Mouse (Mus musculus) small intestine, adult 2 months (tissue): ENCODE results near the gene Ppp2r2c. TPM values are rescaled to one million over a fixed set of nuclear protein-coding genes. Genes with fewer than 3 reads are reported as not detected.

Experiments
- H3K27ac ChIP-seq: fragments of 200-500 bp; 2 replicates; pipeline ENCODE4 v1.5.1; 2012; ENCODE audit warnings: low read depth, low read length, control low read depth, inconsistent platforms; ENCODE audit not compliant: insufficient read depth
- H3K27me3 ChIP-seq: fragments of 200-500 bp; 2 replicates; pipeline ENCODE4 v1.6.1; 2012; ENCODE audit warnings: mild to moderate bottlenecking, moderate library complexity, low read length, inconsistent platforms; ENCODE audit not compliant: control insufficient read depth, insufficient read depth
- H3K36me3 ChIP-seq: fragments of 200-500 bp; 2 replicates; pipeline ENCODE4 v1.6.1; 2012; ENCODE audit warnings: mild to moderate bottlenecking, low read length, control low read depth, inconsistent platforms; ENCODE audit not compliant: control insufficient read depth, insufficient read depth
- H3K4me1 ChIP-seq: fragments of 200-500 bp; 2 replicates; pipeline ENCODE4 v1.6.1; 2012; ENCODE audit warnings: low read length, inconsistent platforms, mixed read lengths; ENCODE audit not compliant: control insufficient read depth, insufficient read depth, insufficient read length
- H3K4me3 ChIP-seq: fragments of 200-500 bp; 2 replicates; pipeline ENCODE4 v1.5.1; 2012; ENCODE audit warnings: low read depth, mild to moderate bottlenecking, control low read depth, inconsistent platforms, low read length, moderate library complexity
- CTCF ChIP-seq: fragments of 200-500 bp; IDR thresholded peaks from 2 replicates; pipeline ENCODE4 v1.5.1; 2012; ENCODE audit warnings: low read depth, mild to moderate bottlenecking, control low read depth, inconsistent platforms, low read length, moderate library complexity, mixed read lengths; ENCODE audit not compliant: insufficient replicate concordance, insufficient read length; ENCODE audit errors: extremely low read depth
- POLR2A ChIP-seq: fragments of 200-500 bp; IDR thresholded peaks from 2 replicates; pipeline ENCODE4 v1.6.1; 2012; ENCODE audit warnings: low read depth, mild to moderate bottlenecking, control low read depth, inconsistent platforms, low read length, moderate library complexity
- WGBS: fragments of 180-500 bp; shearing (Covaris S2); methylation state at CpG from one replicate; pipeline ENCODE4 v1.1.7; 2018; 5-methylcytosine and 5-hydroxymethylcytosine counted together
- polyA plus RNA-seq: library from polyadenylated mRNA; depleted of rRNA; stranded (reverse); fragments of >200 nt; gene quantifications from 2 replicates; pipeline ENCODE4 v1.2.3, GENCODE M21; 2012

The Ppp2r2c gene
- polyA plus RNA-seq, 1 experiment: 0.89 TPM

GRCm38 (mm10) chr5:36851572-36851971, 16.7 kb upstream of the Ppp2r2c start:
- TF ChIP-seq POLR2A (no peak), CTCF (no peak)
- 32% methylated on average over 4 of the region's 4 CpGs for WGBS
- Histone ChIP-seq H3K27ac (no peak overlapping the region), H3K4me3 (no peak overlapping the region), H3K4me1 (no peaks in the 10 kb centered on the region), H3K27me3 (no peaks in the 10 kb centered on the region), H3K36me3 (no peaks in the 10 kb centered on the region)

- Histone ChIP-seq H3K36me3 (no peaks in the 10 kb centered on the region), H3K4me1 (no peaks in the 10 kb centered on the region), H3K4me3 (no peak overlapping the region), H3K27ac (no peak overlapping the region), H3K27me3 (no peaks in the 10 kb centered on the region)
- TF ChIP-seq CTCF: no peak
- no peak for TF ChIP-seq POLR2A
- WGBS: 79% methylated on average over 3 of the region's 3 CpGs
Observed at GRCm38 (mm10) chr5:36855180-36855579, 13.1 kb upstream of the Ppp2r2c start.

GRCm38 (mm10) chr5:36856529-36856928, 11.8 kb upstream of the Ppp2r2c start:
- Histone ChIP-seq H3K4me1 (no peaks in the 10 kb centered on the region), H3K27me3 (no peaks in the 10 kb centered on the region), H3K27ac (no peak overlapping the region), H3K4me3 (no peak overlapping the region), H3K36me3 (no peaks in the 10 kb centered on the region)
- TF ChIP-seq CTCF (no peak), POLR2A (no peak)
- 86% methylated on average over 7 of the region's 7 CpGs for WGBS

GRCm38 (mm10) chr5:36857546-36857945, 10.8 kb upstream of the Ppp2r2c start:
- no peak overlapping the region for H3K27ac ChIP-seq

DNA sequence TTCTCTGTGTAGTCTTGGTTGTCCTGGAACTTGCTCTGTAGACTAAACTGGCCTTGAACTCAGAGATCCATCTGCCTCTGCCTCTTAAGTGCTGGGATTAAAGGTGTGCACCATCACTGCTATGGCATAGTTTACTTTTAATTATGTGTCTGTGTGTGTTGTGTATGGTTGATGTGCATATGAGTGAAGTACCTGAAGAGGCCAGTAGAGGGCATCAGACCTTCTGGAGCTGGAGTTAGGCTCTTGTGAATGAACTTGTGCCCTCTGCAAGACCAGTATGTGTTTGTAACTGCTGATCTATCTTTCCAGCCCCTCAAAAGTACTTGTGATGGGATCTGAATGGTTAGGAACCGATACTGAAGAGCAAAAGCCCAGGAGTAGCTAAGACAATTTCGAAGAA, 7.2 kb upstream of the Ppp2r2c start:
- Histone ChIP-seq H3K4me3 (no peak overlapping the region), H3K27ac (no peak overlapping the region), H3K36me3 (no peaks in the 10 kb centered on the region), H3K27me3 (no peaks in the 10 kb centered on the region), H3K4me1 (no peaks in the 10 kb centered on the region)
- TF ChIP-seq POLR2A: no peak
- 85% methylated on average over 2 of the region's 2 CpGs for WGBS

More at GRCm38 (mm10) chr5:36857546-36857945, 10.8 kb upstream of the Ppp2r2c start:
- TF ChIP-seq POLR2A (no peak), CTCF (no peak)
- Histone ChIP-seq H3K4me1 (no peaks in the 10 kb centered on the region), H3K4me3 (no peak overlapping the region), H3K27me3 (no peaks in the 10 kb centered on the region), H3K36me3 (no peaks in the 10 kb centered on the region)
- WGBS: 77% methylated on average over 5 of the region's 5 CpGs

- no peak overlapping the region for H3K27ac ChIP-seq
- peaks cover 34% of the 10 kb centered on the region for H3K27me3 ChIP-seq
- no peaks in the 10 kb centered on the region for H3K36me3 ChIP-seq
- no peak for TF ChIP-seq CTCF
- WGBS: 66% methylated on average over 7 of the region's 7 CpGs
- no peak overlapping the region for H3K4me3 ChIP-seq
- H3K4me1 ChIP-seq: no peaks in the 10 kb centered on the region
Observed at GRCm38 (mm10) chr5:36866701-36867250, 1.5 kb upstream of the Ppp2r2c start.

DNA sequence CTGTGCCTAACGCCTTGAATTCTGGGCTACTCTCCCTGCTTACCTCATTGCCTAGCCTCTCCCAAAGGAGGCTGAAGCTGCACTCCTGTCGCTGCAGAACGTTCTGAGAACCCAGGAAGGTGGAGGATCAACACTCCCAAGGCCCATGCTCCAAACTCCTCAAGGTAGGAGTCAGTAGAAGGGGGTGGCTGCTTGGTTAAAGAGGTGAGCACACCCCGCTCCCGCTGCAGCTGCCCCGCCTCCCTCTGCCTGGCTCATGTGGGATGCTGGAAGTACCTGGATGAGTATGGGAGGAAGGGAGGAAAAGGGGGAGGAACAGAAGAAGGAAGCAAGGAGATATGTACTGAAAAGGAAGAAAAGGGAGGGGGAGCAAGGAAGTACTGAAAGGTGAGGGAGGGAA, 752 bp upstream of the Ppp2r2c start:
- Histone ChIP-seq H3K4me1 (no peaks in the 10 kb centered on the region), H3K27me3 (peaks cover 34% of the 10 kb centered on the region), H3K27ac (no peak overlapping the region), H3K4me3 (no peak overlapping the region), H3K36me3 (no peaks in the 10 kb centered on the region)
- TF ChIP-seq CTCF (no peak), POLR2A (no peak)
- WGBS: 12% methylated on average over 6 of the region's 6 CpGs

DNA sequence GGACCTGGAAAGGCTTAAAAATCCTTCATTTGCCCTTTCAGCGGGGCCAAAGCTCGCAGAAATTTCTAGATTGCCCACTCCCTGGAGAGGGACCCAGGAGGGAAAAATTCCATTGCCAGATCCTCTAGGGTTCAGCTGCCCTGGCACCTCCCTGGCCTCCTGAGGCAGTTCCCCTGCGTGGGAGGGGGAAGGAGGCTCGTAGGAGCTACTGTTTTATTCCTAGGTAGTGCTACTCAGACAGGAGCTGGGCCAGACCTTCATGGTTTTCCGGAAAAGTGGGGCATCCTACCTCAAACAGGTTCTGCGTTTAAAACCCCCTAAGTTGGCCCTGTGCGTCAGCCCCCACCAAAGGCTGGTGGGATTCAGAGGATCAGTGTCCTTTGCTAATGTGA, 869 bp downstream of the Ppp2r2c start:
- Histone ChIP-seq H3K4me3 (peak overlapping the region; percentile 12; the same call in 1 of the 2 replicates), H3K27ac (no peak overlapping the region), H3K36me3 (no peaks in the 10 kb centered on the region), H3K4me1 (no peaks in the 10 kb centered on the region), H3K27me3 (peaks cover 34% of the 10 kb centered on the region)
- WGBS: 4% methylated on average over 7 of the region's 7 CpGs
- TF ChIP-seq POLR2A: no peak
- TF ChIP-seq CTCF: no peak
